Mouse (Mus musculus) C2C12 (cell line): Measurements from ENCODE around the gene Heatr5b.

Experiments used
- CEBPB ChIP-seq: IDR thresholded peaks from one replicate; pipeline ENCODE4 v1.6.1; 2011; ENCODE audit warnings: low read depth, mild to moderate bottlenecking, control low read depth, moderate library complexity
- CTCF ChIP-seq: IDR thresholded peaks from one replicate; pipeline ENCODE4 v1.5.1; 2011; ENCODE audit not compliant: control insufficient read depth, insufficient read depth, insufficient read length
- FOSL1 ChIP-seq: IDR thresholded peaks from one replicate; pipeline ENCODE4 v1.8.0; 2011; ENCODE audit warnings: mild to moderate bottlenecking, low read length; ENCODE audit not compliant: poor library complexity, insufficient read depth, severe bottlenecking
- MAX ChIP-seq: IDR thresholded peaks from one replicate; pipeline ENCODE4 v1.6.1; 2011; ENCODE audit warnings: mild to moderate bottlenecking, control low read depth
- MYOD1 ChIP-seq: IDR thresholded peaks from one replicate; pipeline ENCODE4 v1.6.1; 2011; ENCODE audit warnings: low read depth; ENCODE audit not compliant: control insufficient read depth, insufficient read length
- USF1 ChIP-seq: IDR thresholded peaks from one replicate; pipeline ENCODE4 v1.6.1; 2011; ENCODE audit warnings: low read depth, mild to moderate bottlenecking, control low read depth, moderate library complexity

- no peak for TF ChIP-seq MYOD1
- TF ChIP-seq CTCF = no peak
- TF ChIP-seq MAX = no peak
- no peak for TF ChIP-seq USF1
- TF ChIP-seq CEBPB = no peak
- TF ChIP-seq FOSL1 = no peak
Measured at GRCm38 (mm10) chr17:78791068-78791689, 44.0 kb downstream of the Heatr5b start.
